Mouse (Mus musculus): ENCODE results near the gene Myo7a. TPM values are rescaled to one million over a fixed set of nuclear protein-coding genes. Genes with fewer than 3 reads are reported as not detected.

Myo7a gene
- total and polyA plus RNA-seq, 3 experiments: 11.3 to 28.0 (median 12.9) TPM

- Histone ChIP-seq H3K79me2 (replicated peaks; ENCODE audit: control insufficient read depth, extremely low read depth, insufficient read depth, poor library complexity, severe bottlenecking) (no peaks in the 10 kb centered on the region), H3K27ac (ENCODE audit: insufficient read depth, low read depth) (no peak overlapping the region), H3K27me3 (replicated peaks) (peaks cover 36% of the 10 kb centered on the region), H3K4me1 (ENCODE audit: control insufficient read depth in 1 of 2, insufficient read depth in 2 of 2) (no peaks in the 10 kb centered on the region), H3K36me3 (replicated peaks in 1 of 2; ENCODE audit: control insufficient read depth in 1 of 2, insufficient read depth in 1 of 2, low read length in 1 of 2) (no peaks in the 10 kb centered on the region), H3K4me2 (ENCODE audit: insufficient read depth, low read depth, poor library complexity, severe bottlenecking) (no peak overlapping the region), H3K9ac (ENCODE audit: insufficient read depth, low read depth) (no peak overlapping the region), H3K4me3 (replicated peaks in 1 of 3; ENCODE audit: low read depth in 2 of 3, low read length in 2 of 3, poor library complexity in 1 of 3) (no peak overlapping the region), H3K9me3 (replicated peaks; ENCODE audit: low read length) (no peaks in the 10 kb centered on the region)
- TF ChIP-seq RAD21 (IDR thresholded peaks at IDR 0.05; ENCODE audit: low read depth, low read length) (peak; percentile 7), UBTF (IDR thresholded peaks at IDR 0.05; ENCODE audit: low read depth, low read length) (no peak), CTCF (conservative IDR thresholded peaks at IDR 0.05 in 1 of 2, IDR thresholded peaks at IDR 0.05 in 1 of 2; ENCODE audit: low read depth in 2 of 2, low read length in 2 of 2) (peak; percentile 17 to 42; a peak in 1 of 4 replicates), TBP (conservative IDR thresholded peaks at IDR 0.05; ENCODE audit: low read depth, low read length) (no peak), HCFC1 (IDR thresholded peaks at IDR 0.05; ENCODE audit: low read depth, low read length) (no peak), SMC3 (IDR thresholded peaks at IDR 0.05; ENCODE audit: low read depth, low read length) (no peak)
- dilution Hi-C loops (cut with MboI; ENCODE audit: extremely low pct_ligation_motif_present, extremely low pct_unique_long_range_greater_than_20kb, low sequenced_read_pairs) (no loop called here), in situ Hi-C loops (cut with MboI; ENCODE audit: low pct_ligation_motif_present, low pct_unique_long_range_greater_than_20kb, low sequenced_read_pairs) (no loop called here)
- peak; percentile 17 for DNase-seq (ENCODE audit: extremely low read depth)
These were observed 12.4 kb upstream of the Myo7a start for GRCm38 (mm10) chr7:98131751-98132150.

- peaks cover under 1 to 5% of the 10 kb centered on the region in 2 experiments; a peak in 2 of 4 replicates for H3K4me1 ChIP-seq (ENCODE audit: control insufficient read depth in 1 of 2, insufficient read depth in 2 of 2)
- H3K27me3 ChIP-seq (replicated peaks): peaks cover 23% of the 10 kb centered on the region
- DNase-seq (ENCODE audit: extremely low read depth): peak; percentile 56
- no peaks in the 10 kb centered on the region for H3K36me3 ChIP-seq (replicated peaks in 1 of 2; ENCODE audit: control insufficient read depth in 1 of 2, insufficient read depth in 1 of 2, low read length in 1 of 2)
- no peak overlapping the region for H3K4me3 ChIP-seq (replicated peaks in 1 of 3; ENCODE audit: low read depth in 2 of 3, low read length in 2 of 3, poor library complexity in 1 of 3)
- no peaks in the 10 kb centered on the region for H3K9me3 ChIP-seq (replicated peaks; ENCODE audit: low read length)
- no peak overlapping the region for H3K4me2 ChIP-seq (ENCODE audit: insufficient read depth, low read depth, poor library complexity, severe bottlenecking)
- H3K27ac ChIP-seq (ENCODE audit: insufficient read depth, low read depth): no peak overlapping the region
- in situ Hi-C loops (cut with MboI; ENCODE audit: low pct_ligation_motif_present, low pct_unique_long_range_greater_than_20kb, low sequenced_read_pairs) (no loop called here), dilution Hi-C loops (cut with MboI; ENCODE audit: extremely low pct_ligation_motif_present, extremely low pct_unique_long_range_greater_than_20kb, low sequenced_read_pairs) (no loop called here)
- no peaks in the 10 kb centered on the region for H3K79me2 ChIP-seq (replicated peaks; ENCODE audit: control insufficient read depth, extremely low read depth, insufficient read depth, poor library complexity, severe bottlenecking)
- H3K9ac ChIP-seq (ENCODE audit: insufficient read depth, low read depth): no peak overlapping the region
- no peak for TF ChIP-seq BHLHE40 (IDR thresholded peaks at IDR 0.05; ENCODE audit: low read depth, low read length)
- peak; percentile 58 for TF ChIP-seq RAD21 (IDR thresholded peaks at IDR 0.05; ENCODE audit: low read depth, low read length)
- TF ChIP-seq SMC3 (IDR thresholded peaks at IDR 0.05; ENCODE audit: low read depth, low read length): peak; percentile 73
- TF ChIP-seq CTCF (conservative IDR thresholded peaks at IDR 0.05 in 1 of 2, IDR thresholded peaks at IDR 0.05 in 1 of 2; ENCODE audit: low read depth in 2 of 2, low read length in 2 of 2): peak; percentile 51 to 79; a peak in 3 of 4 replicates
These were observed 6.1 kb upstream of the Myo7a start for GRCm38 (mm10) chr7:98125473-98125872.

GRCm38 (mm10) chr7:98124701-98125100 lies 5.4 kb upstream of the Myo7a start:
- Histone ChIP-seq H3K36me3 (replicated peaks in 1 of 2; ENCODE audit: control insufficient read depth in 1 of 2, insufficient read depth in 1 of 2, low read length in 1 of 2) (no peaks in the 10 kb centered on the region), H3K4me2 (ENCODE audit: insufficient read depth, low read depth, poor library complexity, severe bottlenecking) (no peak overlapping the region), H3K27me3 (replicated peaks) (peaks cover 23% of the 10 kb centered on the region), H3K4me1 (ENCODE audit: control insufficient read depth in 1 of 2, insufficient read depth in 2 of 2) (peaks cover 2 to 8% of the 10 kb centered on the region in 2 experiments; a peak in 2 of 4 replicates), H3K27ac (ENCODE audit: insufficient read depth, low read depth) (no peak overlapping the region), H3K4me3 (replicated peaks in 1 of 3; ENCODE audit: low read depth in 2 of 3, low read length in 2 of 3, poor library complexity in 1 of 3) (no peak overlapping the region), H3K79me2 (replicated peaks; ENCODE audit: control insufficient read depth, extremely low read depth, insufficient read depth, poor library complexity, severe bottlenecking) (no peaks in the 10 kb centered on the region), H3K9ac (ENCODE audit: insufficient read depth, low read depth) (no peak overlapping the region), H3K9me3 (replicated peaks; ENCODE audit: low read length) (no peaks in the 10 kb centered on the region)
- in situ Hi-C loops (cut with MboI; ENCODE audit: low pct_ligation_motif_present, low pct_unique_long_range_greater_than_20kb, low sequenced_read_pairs) (no loop called here), dilution Hi-C loops (cut with MboI; ENCODE audit: extremely low pct_ligation_motif_present, extremely low pct_unique_long_range_greater_than_20kb, low sequenced_read_pairs) (no loop called here)
- TF ChIP-seq BHLHE40 (IDR thresholded peaks at IDR 0.05; ENCODE audit: low read depth, low read length): no peak
- TF ChIP-seq USF1 (IDR thresholded peaks at IDR 0.05; ENCODE audit: low read depth, low read length): no peak
- no peak for TF ChIP-seq PAX5 (IDR thresholded peaks at IDR 0.05; ENCODE audit: low read length)
- no peak for TF ChIP-seq CTCF (conservative IDR thresholded peaks at IDR 0.05 in 1 of 2, IDR thresholded peaks at IDR 0.05 in 1 of 2; ENCODE audit: low read depth in 2 of 2, low read length in 2 of 2)
- no peak for TF ChIP-seq E2F4 (IDR thresholded peaks at IDR 0.05; ENCODE audit: insufficient replicate concordance, low read depth, low read length)
- no peak for TF ChIP-seq USF2 (conservative IDR thresholded peaks at IDR 0.05; ENCODE audit: low read depth, low read length)
- TF ChIP-seq MEF2A (IDR thresholded peaks at IDR 0.05; ENCODE audit: borderline replicate concordance, low read depth, low read length): no peak
- no peak for TF ChIP-seq ZMIZ1 (IDR thresholded peaks at IDR 0.05; ENCODE audit: low read depth, low read length)
- no peak for TF ChIP-seq JUND (conservative IDR thresholded peaks at IDR 0.05; ENCODE audit: low read depth, low read length)
- no peak for TF ChIP-seq GABPA (IDR thresholded peaks at IDR 0.05; ENCODE audit: insufficient replicate concordance, low read depth, low read length)
- no peak for TF ChIP-seq TBP (conservative IDR thresholded peaks at IDR 0.05; ENCODE audit: low read depth, low read length)
- TF ChIP-seq CHD2 (IDR thresholded peaks at IDR 0.05; ENCODE audit: low read length): no peak
- no peak for TF ChIP-seq ZC3H11A (IDR thresholded peaks at IDR 0.05; ENCODE audit: low read depth, low read length)
- TF ChIP-seq RAD21 (IDR thresholded peaks at IDR 0.05; ENCODE audit: low read depth, low read length): no peak
- TF ChIP-seq ELF1 (IDR thresholded peaks at IDR 0.05; ENCODE audit: low read depth, low read length): no peak
- no peak for TF ChIP-seq ETS1 (conservative IDR thresholded peaks at IDR 0.05; ENCODE audit: low read depth, low read length)
- no peak for DNase-seq (ENCODE audit: extremely low read depth)

Data from CH12.LX (cell line).